Mouse (Mus musculus) E14TG2a.4 (cell line): ENCODE measurements at regions not wholly inside any gene's neighbourhood (a gene's known extent, or its start where the extent isn't known, plus 50 kb on each side); places are given as distances from the start of the nearest gene placed in this dataset.

Experiments
- H3K27me3 ChIP-seq: 2 replicates; pipeline ENCODE4 v1.6.1; 2014; ENCODE audit warnings: low read length, control low read depth; ENCODE audit not compliant: insufficient read depth
- H3K36me3 ChIP-seq: 2 replicates; pipeline ENCODE4 v1.6.1; 2014; ENCODE audit warnings: low read length, control low read depth; ENCODE audit not compliant: insufficient read depth
- H3K4me1 ChIP-seq: replicated peaks from 2 replicates; pipeline ENCODE4 v1.6.1; 2014; ENCODE audit warnings: low read depth, low read length, control low read depth
- H3K4me3 ChIP-seq: replicated peaks from 2 replicates; pipeline ENCODE4 v1.5.1; 2014; ENCODE audit warnings: mild to moderate bottlenecking, low read length
- H3K9me3 ChIP-seq: 2 replicates; pipeline ENCODE4 v1.6.1; 2014; ENCODE audit warnings: low read length, control low read depth
- CTCF ChIP-seq: conservative IDR thresholded peaks from 2 replicates; pipeline ENCODE4 v1.5.1; 2014; ENCODE audit warnings: low read length
- NANOG ChIP-seq: IDR thresholded peaks from 2 replicates; pipeline ENCODE4 v1.6.1; 2014; ENCODE audit warnings: borderline replicate concordance, low read length, mixed read lengths
- POU5F1 ChIP-seq: IDR thresholded peaks from 2 replicates; pipeline ENCODE4 v1.6.1; 2014; ENCODE audit warnings: low read length, borderline replicate concordance

DNA sequence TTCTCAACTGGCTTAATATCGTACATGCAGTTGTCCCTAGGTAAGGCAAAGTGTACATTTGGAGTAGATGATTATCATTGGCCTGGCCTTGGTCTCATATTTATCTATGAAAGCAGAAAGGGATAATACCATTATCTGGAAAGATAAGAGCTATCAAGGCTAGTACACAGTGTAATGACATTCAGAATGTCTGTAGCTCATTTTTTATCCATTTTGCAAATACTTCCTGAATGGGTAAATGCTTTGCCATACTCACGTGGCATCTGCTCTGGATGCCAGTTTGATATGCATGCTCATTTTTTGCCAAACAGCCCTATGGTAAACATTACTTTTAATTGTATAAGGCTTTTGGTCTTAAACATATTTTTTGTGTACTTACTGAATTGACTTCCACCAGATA is 723.4 kb downstream of the Brinp3 start:
- TF ChIP-seq POU5F1 (no peak), NANOG (no peak), CTCF (no peak)
- Histone ChIP-seq H3K27me3 (no peaks in the 10 kb centered on the region), H3K36me3 (no peaks in the 10 kb centered on the region), H3K4me1 (no peaks in the 10 kb centered on the region), H3K4me3 (no peak overlapping the region), H3K9me3 (no peaks in the 10 kb centered on the region)

DNA sequence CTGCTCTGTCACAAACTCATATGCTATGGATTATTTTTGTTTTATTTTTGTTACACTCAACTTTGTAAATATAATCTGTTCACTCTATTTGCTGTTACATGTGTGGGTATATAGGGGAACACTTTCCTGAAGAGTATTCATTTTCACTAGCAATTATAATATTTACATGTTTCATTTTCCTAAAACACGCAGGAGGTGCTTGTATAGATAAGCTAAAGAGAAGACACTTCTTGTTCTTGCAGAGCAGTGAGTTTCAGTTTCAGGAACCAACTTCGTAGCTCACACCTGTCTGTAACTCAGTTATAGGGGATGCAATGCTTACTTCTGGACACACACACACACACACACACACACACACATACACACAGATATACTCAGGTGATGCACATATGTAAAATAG is 724.9 kb downstream of the Brinp3 start:
- no peak overlapping the region for H3K4me3 ChIP-seq
- no peaks in the 10 kb centered on the region for H3K4me1 ChIP-seq
- H3K36me3 ChIP-seq, result no peaks in the 10 kb centered on the region
- H3K27me3 ChIP-seq, result no peaks in the 10 kb centered on the region
- H3K9me3 ChIP-seq, result no peaks in the 10 kb centered on the region
- TF ChIP-seq CTCF (no peak), POU5F1 (no peak), NANOG (no peak)

DNA sequence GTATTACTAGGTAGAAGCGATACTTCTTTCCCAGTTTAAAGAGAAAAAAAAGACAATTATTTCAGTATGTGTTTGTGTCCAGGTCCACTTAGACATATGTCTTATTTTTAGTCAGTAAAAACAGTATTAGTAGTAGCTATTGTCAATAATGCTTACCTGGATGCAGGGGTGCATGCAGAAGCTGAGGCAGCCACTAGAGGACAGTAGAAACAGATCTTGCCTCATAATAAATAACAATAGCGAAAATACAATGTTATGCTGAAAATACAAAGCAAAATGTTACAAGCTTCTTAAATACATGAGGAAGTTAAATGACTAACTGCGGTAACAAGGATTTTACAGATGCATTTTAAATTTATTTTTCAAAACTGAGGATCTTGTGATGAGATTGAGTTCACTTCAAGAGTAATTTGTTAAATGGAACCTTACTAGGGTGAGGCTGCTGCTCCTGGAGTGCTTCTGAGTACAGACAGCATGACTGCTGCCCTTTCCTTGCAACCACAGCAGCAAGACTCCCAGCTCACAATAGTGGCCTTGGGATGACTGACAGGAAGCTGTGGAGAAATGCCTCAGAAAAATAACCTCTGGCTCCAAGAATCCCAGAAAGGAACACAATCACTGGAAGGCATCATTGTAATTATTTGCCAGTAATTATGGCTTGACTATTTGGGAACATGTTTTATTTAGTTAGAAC is 728.8 kb downstream of the Brinp3 start:
- no peaks in the 10 kb centered on the region for H3K36me3 ChIP-seq
- no peak overlapping the region for H3K4me3 ChIP-seq
- TF ChIP-seq POU5F1 (no peak), CTCF (peak; percentile 68)
- H3K9me3 ChIP-seq, result no peaks in the 10 kb centered on the region
- H3K4me1 ChIP-seq, result no peaks in the 10 kb centered on the region
- no peaks in the 10 kb centered on the region for H3K27me3 ChIP-seq

DNA sequence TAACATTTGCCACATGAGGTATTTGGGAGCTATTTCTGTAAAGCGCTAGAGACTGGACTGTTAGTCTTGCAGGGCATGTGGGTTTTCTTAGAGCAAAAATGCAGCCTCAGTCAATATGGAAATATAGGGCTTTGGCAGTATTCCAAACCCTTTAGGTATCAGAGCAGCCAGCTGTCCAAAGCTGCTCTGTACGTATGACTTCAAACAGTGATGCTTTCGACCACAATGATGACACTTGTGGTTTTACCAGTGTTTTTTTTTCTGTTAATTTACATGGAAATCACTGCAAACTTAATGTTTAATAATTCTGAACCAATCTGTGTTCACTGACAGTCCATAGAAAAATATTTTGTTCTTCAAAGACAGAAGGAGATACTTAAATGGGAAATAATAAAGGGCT is 743.0 kb downstream of the Brinp3 start:
- no peak overlapping the region for H3K4me3 ChIP-seq
- no peaks in the 10 kb centered on the region for H3K4me1 ChIP-seq
- H3K9me3 ChIP-seq, result no peaks in the 10 kb centered on the region
- TF ChIP-seq POU5F1 (no peak), CTCF (no peak), NANOG (no peak)
- no peaks in the 10 kb centered on the region for H3K36me3 ChIP-seq
- H3K27me3 ChIP-seq, result no peaks in the 10 kb centered on the region

DNA sequence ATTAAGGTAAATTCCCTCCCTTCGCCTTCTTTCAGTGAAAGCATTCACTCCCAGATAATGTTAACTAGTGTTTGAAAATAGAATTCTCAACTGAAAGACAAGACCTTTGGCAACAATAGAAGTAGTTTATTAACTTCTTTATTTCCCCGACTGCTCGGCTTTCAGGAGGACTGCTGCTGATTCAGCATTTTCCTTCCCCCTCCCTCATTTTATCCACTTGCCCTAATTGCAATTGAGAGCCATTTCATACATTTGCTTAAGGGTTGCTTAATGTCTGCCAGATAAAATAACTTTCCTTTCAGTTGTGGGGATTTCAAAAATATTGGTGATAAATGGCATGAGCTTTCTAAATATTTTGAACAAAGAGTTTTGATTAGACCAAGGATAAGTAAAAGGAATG is 744.5 kb downstream of the Brinp3 start:
- H3K27me3 ChIP-seq, result no peaks in the 10 kb centered on the region
- no peaks in the 10 kb centered on the region for H3K36me3 ChIP-seq
- H3K4me1 ChIP-seq, result no peaks in the 10 kb centered on the region
- H3K9me3 ChIP-seq, result no peaks in the 10 kb centered on the region
- TF ChIP-seq POU5F1, result no peak
- no peak overlapping the region for H3K4me3 ChIP-seq

DNA sequence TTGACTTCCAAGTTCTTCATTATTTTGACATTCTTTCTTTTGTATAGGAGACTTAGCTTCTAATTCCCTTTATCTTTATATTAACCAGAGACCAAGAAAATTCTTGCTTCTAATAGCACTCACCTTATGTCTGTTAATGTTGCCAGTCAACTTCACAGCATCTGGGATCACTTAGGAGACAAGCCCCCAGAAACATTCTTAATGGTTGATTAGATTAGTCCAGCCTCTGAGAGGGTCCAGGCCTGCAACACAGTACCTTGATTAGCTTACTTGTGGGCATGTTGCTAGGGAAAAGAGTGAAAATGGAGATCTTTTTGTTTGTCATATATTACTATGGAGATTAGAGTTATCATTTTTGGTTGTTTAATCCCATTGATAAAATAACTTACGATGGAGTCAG is 778.8 kb downstream of the Brinp3 start:
- Histone ChIP-seq H3K4me3 (no peak overlapping the region), H3K36me3 (no peaks in the 10 kb centered on the region), H3K4me1 (no peaks in the 10 kb centered on the region), H3K27me3 (no peaks in the 10 kb centered on the region), H3K9me3 (no peaks in the 10 kb centered on the region)
- TF ChIP-seq CTCF (no peak), POU5F1 (no peak), NANOG (no peak)

DNA sequence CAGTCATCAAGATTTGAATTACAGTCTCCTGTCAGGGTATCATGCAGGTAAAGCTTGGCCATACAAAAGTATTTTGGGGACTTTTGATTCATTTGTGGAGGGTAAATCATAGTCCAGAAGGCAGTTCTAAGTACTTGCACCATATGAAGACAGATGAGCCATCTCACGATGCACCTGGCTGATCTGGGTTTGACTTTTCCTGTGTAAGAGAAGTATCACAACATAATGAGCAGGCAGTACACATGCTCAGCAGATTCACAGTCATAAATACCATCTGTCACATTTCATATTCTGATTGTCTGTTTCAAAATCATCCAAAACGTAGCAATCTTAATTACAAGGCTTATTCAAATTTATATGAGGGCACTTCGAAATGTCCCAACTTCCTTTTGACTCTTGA is 796.6 kb downstream of the Brinp3 start:
- H3K4me1 ChIP-seq, result no peaks in the 10 kb centered on the region
- no peaks in the 10 kb centered on the region for H3K9me3 ChIP-seq
- no peak overlapping the region for H3K4me3 ChIP-seq
- no peaks in the 10 kb centered on the region for H3K36me3 ChIP-seq
- TF ChIP-seq NANOG (no peak), CTCF (no peak), POU5F1 (no peak)
- H3K27me3 ChIP-seq, result no peaks in the 10 kb centered on the region

DNA sequence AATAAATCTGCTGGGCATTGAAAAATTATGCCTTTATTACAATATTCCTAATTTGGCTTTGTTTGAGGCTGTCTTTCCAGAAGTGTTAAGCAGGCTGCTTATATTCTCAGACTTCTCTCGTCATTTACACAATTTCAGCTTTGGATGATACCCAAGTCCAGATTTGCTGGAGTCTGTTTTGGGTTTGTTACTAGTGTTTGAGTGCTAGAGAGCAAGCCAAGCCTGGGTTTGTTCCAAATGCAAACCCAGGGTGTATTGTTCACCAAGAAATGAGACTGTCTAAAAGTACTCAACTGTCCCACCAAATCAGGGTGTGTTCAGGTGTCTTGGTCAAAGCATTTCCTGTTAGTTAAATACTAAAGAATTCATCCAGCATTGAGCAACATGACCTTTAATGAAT is 814.7 kb downstream of the Brinp3 start:
- no peaks in the 10 kb centered on the region for H3K36me3 ChIP-seq
- no peak for TF ChIP-seq CTCF
- TF ChIP-seq NANOG, result no peak
- TF ChIP-seq POU5F1, result no peak
- no peaks in the 10 kb centered on the region for H3K4me1 ChIP-seq
- H3K4me3 ChIP-seq, result no peak overlapping the region
- H3K9me3 ChIP-seq, result no peaks in the 10 kb centered on the region
- H3K27me3 ChIP-seq, result no peaks in the 10 kb centered on the region

DNA sequence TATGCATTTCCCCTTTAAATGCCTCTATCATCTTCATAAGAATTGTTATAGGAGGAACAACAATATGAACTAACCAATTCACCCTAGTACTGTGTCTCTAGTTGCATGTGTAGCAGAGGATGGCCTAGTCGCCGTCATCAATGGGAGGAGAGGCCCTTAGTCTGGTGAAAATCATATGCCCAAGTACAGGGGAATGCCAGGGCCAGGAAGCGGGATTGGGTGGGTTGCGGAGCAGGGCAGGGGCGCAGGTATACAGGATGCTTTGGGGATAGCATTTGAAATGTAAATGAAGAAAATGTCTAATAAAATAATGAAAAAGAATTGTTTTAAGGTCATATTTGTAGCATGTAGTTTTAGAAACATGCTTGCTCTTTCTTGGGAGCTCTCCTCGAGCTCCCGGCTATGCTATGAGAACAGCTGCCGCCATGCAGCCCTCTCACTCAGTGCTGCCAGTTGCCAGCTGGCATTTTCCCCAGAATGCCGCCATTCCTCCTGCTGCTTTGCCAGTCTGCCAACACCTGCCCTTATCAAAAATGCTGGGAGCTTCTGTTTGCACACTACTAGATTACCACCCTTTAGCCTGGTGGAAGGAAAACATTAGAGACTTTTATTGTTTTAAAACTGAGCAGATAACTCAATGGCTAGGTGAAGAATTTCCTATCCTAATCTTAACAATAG is 848.9 kb downstream of the Brinp3 start:
- Histone ChIP-seq H3K4me1 (no peaks in the 10 kb centered on the region), H3K27me3 (no peaks in the 10 kb centered on the region), H3K9me3 (no peaks in the 10 kb centered on the region), H3K36me3 (no peaks in the 10 kb centered on the region), H3K4me3 (no peak overlapping the region)
- TF ChIP-seq CTCF (no peak), POU5F1 (no peak), NANOG (no peak)
